Mouse (Mus musculus): Measurements from ENCODE around the gene Gpr174. TPM values are rescaled to one million over a fixed set of nuclear protein-coding genes. Genes with fewer than 3 reads are reported as not detected.
"Not testable (repeated sequence)": the region's sequence is repeated elsewhere in the genome, so short reads cannot be mapped to it uniquely, and the experiment has no call there.

The Gpr174 gene
- polyA plus RNA-seq, 1 experiment, result not detected

DNA sequence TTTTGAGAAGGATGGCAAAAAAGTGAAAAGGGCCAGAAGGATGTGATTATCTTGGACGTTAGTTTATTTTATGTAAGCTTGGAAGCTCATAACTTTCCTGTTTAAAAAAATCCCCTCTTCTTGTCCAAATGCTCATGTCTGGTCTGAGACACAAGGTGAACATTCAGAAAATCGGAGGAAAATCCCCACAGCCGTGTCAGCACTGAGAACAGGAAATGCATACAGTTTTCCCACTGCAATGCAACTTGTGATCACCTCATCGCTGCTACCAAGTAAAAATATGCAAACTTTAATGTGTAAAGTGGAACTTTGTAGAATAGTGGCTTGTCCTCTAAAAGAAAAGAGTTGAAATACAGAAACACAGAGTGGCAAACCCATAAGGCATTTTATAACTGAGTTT lies 28.5 kb downstream of the Gpr174 start:
- no peak for TF ChIP-seq CTCF (IDR thresholded peaks at IDR 0.05; ENCODE audit: insufficient read depth, low read depth, low read length)
- TF ChIP-seq POLR2A (IDR thresholded peaks at IDR 0.05; ENCODE audit: insufficient read depth, low read depth, low read length), result no peak
- no peak overlapping the region for H3K27ac ChIP-seq (ENCODE audit: insufficient read depth, low read depth, low read length)
- H3K4me1 ChIP-seq (ENCODE audit: control insufficient read depth, insufficient read depth, low read length), result no peaks in the 10 kb centered on the region
- H3K4me3 ChIP-seq (ENCODE audit: insufficient read depth, low read depth, low read length), result no peak overlapping the region
- 72% methylated on average over 4 of the region's 4 CpGs for WGBS

DNA sequence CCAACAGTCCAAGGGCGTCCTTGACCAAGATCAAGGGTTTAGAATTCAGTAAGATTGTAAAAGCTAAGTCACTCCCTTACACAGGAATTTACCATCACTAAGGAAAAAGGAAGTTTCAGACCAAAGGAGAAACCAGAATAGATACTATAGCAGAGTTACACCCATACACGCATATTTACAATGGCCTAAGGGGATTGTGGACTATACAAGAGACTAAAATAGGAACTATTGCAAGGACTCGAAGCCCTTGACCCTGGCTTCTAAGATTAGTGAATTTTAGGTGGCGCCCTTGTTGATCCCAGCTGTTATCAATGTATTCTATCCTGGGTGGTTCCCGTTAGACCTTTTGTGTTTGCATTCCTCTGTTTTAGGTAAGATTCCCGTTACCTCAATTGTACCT lies 42.2 kb downstream of the Gpr174 start:
- H3K4me3 ChIP-seq (ENCODE audit: insufficient read depth, low read depth, low read length); H3K4me1 ChIP-seq (ENCODE audit: control insufficient read depth, insufficient read depth, low read length): not testable (repeated sequence)
- WGBS, result 92% methylated on average over 6 of the region's 6 CpGs

DNA sequence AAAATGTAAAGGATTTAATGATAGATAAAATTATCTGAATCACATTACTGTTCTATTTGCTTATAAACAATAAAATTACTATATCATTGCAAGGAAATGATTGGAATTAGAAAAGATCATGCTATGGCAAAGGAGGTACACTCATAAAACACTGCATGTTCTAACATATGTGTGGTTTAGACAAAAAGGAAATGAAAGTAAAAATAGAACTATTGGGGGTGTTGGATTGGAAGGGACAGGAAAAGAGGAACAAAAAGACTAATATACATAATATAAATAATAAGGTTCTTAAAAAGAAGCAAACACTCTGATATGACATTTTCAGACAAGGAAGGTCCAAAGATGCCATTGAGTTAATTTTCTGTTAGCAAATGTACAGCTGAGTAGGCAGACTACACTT lies 43.1 kb downstream of the Gpr174 start:
- H3K27ac ChIP-seq (ENCODE audit: insufficient read depth, low read depth, low read length), result no peak overlapping the region
- TF ChIP-seq CTCF (IDR thresholded peaks at IDR 0.05; ENCODE audit: insufficient read depth, low read depth, low read length) (no peak), POLR2A (IDR thresholded peaks at IDR 0.05; ENCODE audit: insufficient read depth, low read depth, low read length) (no peak)
- H3K4me3 ChIP-seq (ENCODE audit: insufficient read depth, low read depth, low read length), result no peak overlapping the region
- no peaks in the 10 kb centered on the region for H3K4me1 ChIP-seq (ENCODE audit: control insufficient read depth, insufficient read depth, low read length)

More for the DNA sequence above, 42.2 kb downstream of the Gpr174 start:
- not testable (repeated sequence) for H3K27ac ChIP-seq (ENCODE audit: insufficient read depth, low read depth, low read length)

DNA sequence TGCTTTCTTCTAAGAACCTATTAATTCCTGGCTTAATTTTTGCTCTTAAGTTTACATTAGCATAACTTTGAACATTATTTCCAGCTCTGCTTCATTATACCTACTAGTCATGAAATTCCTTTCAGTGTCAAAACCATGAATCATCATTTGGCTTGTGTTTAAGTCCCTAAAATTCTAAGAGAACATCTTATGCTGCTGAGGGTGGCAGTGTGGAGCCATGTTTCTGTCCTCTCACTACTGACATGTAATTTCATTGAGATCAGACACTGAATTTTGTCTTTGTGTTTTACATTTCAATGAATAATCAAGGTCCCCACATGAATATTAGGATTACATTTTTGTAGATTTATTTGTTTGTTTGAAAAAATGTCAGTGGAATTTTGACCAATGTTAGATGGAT lies 50.8 kb downstream of the Gpr174 start:
- TF ChIP-seq POLR2A (IDR thresholded peaks at IDR 0.05; ENCODE audit: insufficient read depth, low read depth, low read length) (no peak), CTCF (IDR thresholded peaks at IDR 0.05; ENCODE audit: insufficient read depth, low read depth, low read length) (no peak)
- no peak overlapping the region for H3K27ac ChIP-seq (ENCODE audit: insufficient read depth, low read depth, low read length)
- H3K4me3 ChIP-seq (ENCODE audit: insufficient read depth, low read depth, low read length), result no peak overlapping the region
- H3K4me1 ChIP-seq (ENCODE audit: control insufficient read depth, insufficient read depth, low read length), result no peaks in the 10 kb centered on the region

DNA sequence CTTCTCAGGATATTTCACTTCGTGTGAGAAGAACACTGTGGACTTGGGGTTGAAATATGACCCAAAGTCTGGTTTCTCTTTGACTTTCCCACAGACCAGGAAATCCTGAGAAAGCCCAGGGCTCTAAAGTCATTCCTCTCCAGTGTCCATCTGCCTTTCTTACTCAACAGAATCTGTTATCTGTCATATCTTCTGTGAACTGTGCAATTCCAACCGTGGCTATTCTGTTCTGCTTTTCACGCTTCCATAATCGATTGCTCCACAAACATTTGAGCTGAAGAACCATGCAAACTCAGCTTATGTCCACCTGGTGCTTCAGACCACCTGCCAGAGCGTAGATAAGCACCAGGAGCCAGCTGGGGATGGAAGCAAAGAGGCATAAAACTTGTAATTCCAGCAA lies 56.9 kb downstream of the Gpr174 start:
- no peak overlapping the region for H3K4me3 ChIP-seq (ENCODE audit: insufficient read depth, low read depth, low read length)
- WGBS, result 70% methylated on average over 5 of the region's 5 CpGs
- no peak for TF ChIP-seq CTCF (IDR thresholded peaks at IDR 0.05; ENCODE audit: insufficient read depth, low read depth, low read length)
- TF ChIP-seq POLR2A (IDR thresholded peaks at IDR 0.05; ENCODE audit: insufficient read depth, low read depth, low read length), result no peak

DNA sequence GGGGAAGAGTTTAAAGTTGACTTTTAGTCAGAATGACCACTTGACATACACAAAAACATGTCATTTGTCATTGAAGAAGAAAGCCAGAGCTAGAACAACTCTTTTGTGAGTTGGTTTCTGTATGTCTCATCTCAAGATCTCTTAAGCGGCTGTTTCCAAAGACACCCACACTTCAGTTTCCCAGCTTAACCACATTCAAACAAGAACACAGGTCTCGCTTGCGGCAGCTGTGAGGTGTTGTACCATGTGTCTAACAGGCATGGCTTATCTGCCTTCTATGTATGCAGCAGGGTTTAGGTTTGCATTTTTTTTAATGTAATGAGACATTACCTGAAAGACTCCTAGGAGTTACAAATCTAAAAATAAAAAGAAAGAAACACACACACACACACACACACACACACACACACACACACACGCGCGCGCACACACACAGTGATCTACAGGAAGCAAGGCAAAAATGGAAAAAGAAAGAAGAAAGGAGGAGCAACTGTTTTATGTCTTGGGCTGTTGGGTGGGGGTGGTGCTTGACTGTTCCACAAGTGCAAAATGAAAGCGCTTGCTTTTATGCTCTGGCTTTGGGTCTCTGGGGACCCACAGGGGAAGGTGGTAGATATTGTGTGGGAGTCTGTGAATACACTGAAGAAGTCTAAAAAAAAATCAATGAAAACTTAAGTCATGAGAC lies 70.2 kb downstream of the Gpr174 start:
- H3K4me3 ChIP-seq (ENCODE audit: insufficient read depth, low read depth, low read length), result no peak overlapping the region
- no peaks in the 10 kb centered on the region for H3K4me1 ChIP-seq (ENCODE audit: control insufficient read depth, insufficient read depth, low read length)
- TF ChIP-seq CTCF (IDR thresholded peaks at IDR 0.05; ENCODE audit: insufficient read depth, low read depth, low read length) (no peak), POLR2A (IDR thresholded peaks at IDR 0.05; ENCODE audit: insufficient read depth, low read depth, low read length) (no peak)
- 90% methylated on average over 8 of the region's 8 CpGs for WGBS
- H3K27ac ChIP-seq (ENCODE audit: insufficient read depth, low read depth, low read length), result no peak overlapping the region

More for the DNA sequence above, 56.9 kb downstream of the Gpr174 start:
- Histone ChIP-seq H3K4me1 (ENCODE audit: control insufficient read depth, insufficient read depth, low read length) (no peaks in the 10 kb centered on the region), H3K27ac (ENCODE audit: insufficient read depth, low read depth, low read length) (no peak overlapping the region)

DNA sequence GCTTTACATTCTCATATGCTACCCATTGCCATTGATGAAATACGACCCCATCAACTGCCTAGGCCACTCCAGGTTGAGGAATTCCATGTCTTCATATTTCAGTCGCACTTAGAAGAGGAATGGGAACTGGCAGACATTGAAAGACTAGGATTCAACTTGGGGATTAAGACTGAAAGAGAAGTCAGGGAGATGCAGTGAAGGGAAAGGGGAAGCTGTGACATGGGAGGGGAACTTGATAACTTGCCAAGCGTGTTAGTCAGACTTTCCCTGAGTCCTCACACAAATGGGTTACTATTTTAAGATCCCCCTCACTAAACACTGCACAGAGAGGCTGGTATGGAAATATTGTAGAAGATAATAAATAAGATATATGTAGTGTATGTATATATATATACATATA lies 74.2 kb downstream of the Gpr174 start:
- WGBS, result 69% methylated on average over 3 of the region's 3 CpGs

DNA sequence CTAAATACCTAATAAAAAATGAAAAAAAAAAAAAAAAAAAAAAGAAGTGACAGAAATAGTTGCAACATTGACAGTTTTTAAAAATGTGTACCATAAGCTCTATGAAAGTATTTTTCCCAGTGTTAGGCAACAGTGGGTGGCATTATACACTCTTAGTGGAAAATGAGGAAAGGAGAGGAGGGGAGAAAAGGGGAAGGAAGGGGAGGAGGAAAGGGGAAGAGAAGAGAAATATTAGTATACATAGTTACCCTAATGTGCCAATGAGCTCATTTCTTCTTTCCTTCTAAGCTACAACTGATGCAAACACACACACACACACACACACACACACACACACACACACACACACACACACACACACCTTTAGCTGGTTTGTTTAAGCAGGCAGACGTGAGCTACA lies 80.9 kb downstream of the Gpr174 start:
- 84% methylated on average over 1 of the region's 1 CpGs for whole genome bisulfite sequencing
- Histone ChIP-seq H3K4me1 (ENCODE audit: control insufficient read depth, insufficient read depth, low read length) (no peaks in the 10 kb centered on the region), H3K4me3 (ENCODE audit: insufficient read depth, low read depth, low read length) (no peak overlapping the region), H3K27ac (ENCODE audit: insufficient read depth, low read depth, low read length) (no peak overlapping the region)
- TF ChIP-seq CTCF (IDR thresholded peaks at IDR 0.05; ENCODE audit: insufficient read depth, low read depth, low read length), result no peak
- TF ChIP-seq POLR2A (IDR thresholded peaks at IDR 0.05; ENCODE audit: insufficient read depth, low read depth, low read length), result no peak

More for the DNA sequence above, 74.2 kb downstream of the Gpr174 start:
- Histone ChIP-seq H3K4me1 (ENCODE audit: control insufficient read depth, insufficient read depth, low read length) (no peaks in the 10 kb centered on the region), H3K27ac (ENCODE audit: insufficient read depth, low read depth, low read length) (no peak overlapping the region), H3K4me3 (ENCODE audit: insufficient read depth, low read depth, low read length) (no peak overlapping the region)
- TF ChIP-seq CTCF (IDR thresholded peaks at IDR 0.05; ENCODE audit: insufficient read depth, low read depth, low read length) (no peak), POLR2A (IDR thresholded peaks at IDR 0.05; ENCODE audit: insufficient read depth, low read depth, low read length) (no peak)

DNA sequence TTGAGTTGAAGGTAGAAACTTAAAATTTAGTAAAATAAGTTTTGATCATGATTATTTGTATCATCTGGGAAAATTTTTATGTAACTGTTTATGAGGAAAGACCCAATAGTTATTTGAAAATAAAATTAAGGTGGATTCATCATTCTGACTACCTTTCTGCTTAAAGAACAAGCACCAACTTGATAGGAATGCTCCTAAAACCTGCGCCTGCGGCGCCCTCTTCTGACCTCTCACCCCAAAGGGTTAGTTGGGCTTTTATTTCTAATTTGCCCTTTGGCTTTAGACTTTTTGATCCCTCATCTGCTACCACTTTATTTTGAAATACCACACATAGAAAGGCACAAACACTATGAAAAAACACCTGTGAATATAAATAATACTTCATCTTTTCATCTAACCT lies 86.3 kb downstream of the Gpr174 start:
- TF ChIP-seq CTCF (IDR thresholded peaks at IDR 0.05; ENCODE audit: insufficient read depth, low read depth, low read length) (no peak), POLR2A (IDR thresholded peaks at IDR 0.05; ENCODE audit: insufficient read depth, low read depth, low read length) (no peak)

More for the DNA sequence above, 86.3 kb downstream of the Gpr174 start:
- no peak overlapping the region for H3K4me3 ChIP-seq (ENCODE audit: insufficient read depth, low read depth, low read length)
- WGBS, result 68% methylated on average over 3 of the region's 3 CpGs
- no peaks in the 10 kb centered on the region for H3K4me1 ChIP-seq (ENCODE audit: control insufficient read depth, insufficient read depth, low read length)
- H3K27ac ChIP-seq (ENCODE audit: insufficient read depth, low read depth, low read length), result no peak overlapping the region

Other genes starting within 250 kb of the Gpr174 start
- not detected in 2 replicates for gene P2ry10, start 167.4 kb upstream of the Gpr174 start, polyA plus RNA-seq (2012; ENCODE audit: insufficient read depth, insufficient read length, low replicate concordance, missing spikeins)
- not detected in 2 replicates for gene P2ry10b, start 107.0 kb upstream of the Gpr174 start, polyA plus RNA-seq (2012; ENCODE audit: insufficient read depth, insufficient read length, low replicate concordance, missing spikeins)
- not detected in 2 replicates for gene Itm2a, start 147.5 kb downstream of the Gpr174 start, polyA plus RNA-seq (2012; ENCODE audit: insufficient read depth, insufficient read length, low replicate concordance, missing spikeins)